Mouse (Mus musculus) neural tube, embryonic 12.5 days (tissue): ENCODE results near the gene Nxpe4. TPM values are rescaled to one million over a fixed set of nuclear protein-coding genes. Genes with fewer than 3 reads are reported as not detected.

Source experiments
- ATAC-seq: fragments of 200-750 bp; cut with Nextera tagmentation; 2 replicates; pipeline ENCODE4 v1.8.0; 2017; ENCODE audit warnings: low read depth, mild to moderate bottlenecking, moderate TSS enrichment, moderate library complexity; ENCODE audit not compliant: low FRiP score
- H3K27ac ChIP-seq: fragments of 300-500 bp; sonication (generic); 2 replicates; pipeline ENCODE4 v1.5.1; 2016
- H3K27me3 ChIP-seq: fragments of 300-500 bp; sonication (generic); replicated peaks from 2 replicates; pipeline ENCODE4 v1.6.1; 2016; ENCODE audit warnings: mild to moderate bottlenecking
- H3K36me3 ChIP-seq: fragments of 300-500 bp; sonication (generic); 2 replicates; pipeline ENCODE4 v1.6.1; 2016; ENCODE audit warnings: mild to moderate bottlenecking
- H3K4me1 ChIP-seq: fragments of 300-500 bp; sonication (generic); 2 replicates; pipeline ENCODE4 v1.6.1; 2016
- H3K4me2 ChIP-seq: fragments of 300-500 bp; sonication (generic); replicated peaks from 2 replicates; pipeline ENCODE4 v1.6.1; 2016; ENCODE audit warnings: mild to moderate bottlenecking
- H3K4me3 ChIP-seq: fragments of 300-500 bp; sonication (generic); 2 replicates; pipeline ENCODE4 v1.5.1; 2016
- H3K9ac ChIP-seq: fragments of 300-500 bp; sonication (generic); 2 replicates; pipeline ENCODE4 v1.6.1; 2016; ENCODE audit warnings: mild to moderate bottlenecking
- H3K9me3 ChIP-seq: fragments of 300-500 bp; sonication (generic); 2 replicates; pipeline ENCODE4 v1.6.1; 2016; ENCODE audit warnings: mild to moderate bottlenecking
- WGBS: fragments of 180-500 bp; shearing (Covaris S2); methylation state at CpG from one replicate; pipeline ENCODE4 v1.1.7; 2016; 5-methylcytosine and 5-hydroxymethylcytosine counted together
- polyA plus RNA-seq: library from polyadenylated mRNA; unstranded; fragments of >200 nt; fragmentation: Nextera tagmentation; extraction: Ambion mirVana; gene quantifications from 2 replicates; pipeline ENCODE4 v1.2.1, GENCODE M21; 2016

The Nxpe4 gene
- polyA plus RNA-seq, 1 experiment from 2014 or later: 7.9 TPM

GRCm38 (mm10) chr9:48345866-48346265, 184.0 kb downstream of the Nxpe4 start:
- H3K9ac ChIP-seq: no peak overlapping the region
- H3K4me2 ChIP-seq: no peak overlapping the region
- ATAC-seq: no peak
- H3K36me3 ChIP-seq: no peaks in the 10 kb centered on the region
- H3K4me1 ChIP-seq: no peaks in the 10 kb centered on the region
- H3K4me3 ChIP-seq: no peak overlapping the region
- H3K27ac ChIP-seq: no peak overlapping the region
- 87% methylated on average over 3 of the region's 3 CpGs for WGBS
- no peaks in the 10 kb centered on the region for H3K27me3 ChIP-seq
- no peaks in the 10 kb centered on the region for H3K9me3 ChIP-seq

- H3K27me3 ChIP-seq: no peaks in the 10 kb centered on the region
- no peak within 1 kb of the TSS for H3K4me2 ChIP-seq
- no peaks in the 10 kb centered on the region for H3K36me3 ChIP-seq
- no peak within 1 kb of the TSS for H3K27ac ChIP-seq
- no peak for ATAC-seq
- no peaks in the 10 kb centered on the region for H3K4me1 ChIP-seq
- 64% methylated on average over 2 of the region's 2 CpGs for WGBS
- no peak within 1 kb of the TSS for H3K4me3 ChIP-seq
- no peaks in the 10 kb centered on the region for H3K9me3 ChIP-seq
- H3K9ac ChIP-seq: no peak within 1 kb of the TSS
Observed at GRCm38 (mm10) chr9:48353148-48353698, 191.4 kb downstream of the Nxpe4 start, which contains the start of gene Nxpe2. Nxpe2 (minus strand) TSS chr9:48353454.

GRCm38 (mm10) chr9:48354122-48354521, 192.3 kb downstream of the Nxpe4 start:
- H3K9ac ChIP-seq: no peak overlapping the region
- WGBS: 72% methylated on average over 4 of the region's 4 CpGs
- no peak for ATAC-seq
- H3K4me1 ChIP-seq: no peaks in the 10 kb centered on the region
- H3K27me3 ChIP-seq: no peaks in the 10 kb centered on the region
- no peaks in the 10 kb centered on the region for H3K9me3 ChIP-seq
- H3K36me3 ChIP-seq: no peaks in the 10 kb centered on the region
- H3K4me3 ChIP-seq: no peak overlapping the region
- H3K4me2 ChIP-seq: no peak overlapping the region
- H3K27ac ChIP-seq: no peak overlapping the region

GRCm38 (mm10) chr9:48354793-48355192, 193.0 kb downstream of the Nxpe4 start:
- no peak overlapping the region for H3K9ac ChIP-seq
- no peaks in the 10 kb centered on the region for H3K4me1 ChIP-seq
- no peak overlapping the region for H3K4me2 ChIP-seq
- no peaks in the 10 kb centered on the region for H3K27me3 ChIP-seq
- H3K36me3 ChIP-seq: no peaks in the 10 kb centered on the region
- no peak overlapping the region for H3K4me3 ChIP-seq
- no peaks in the 10 kb centered on the region for H3K9me3 ChIP-seq
- 40% methylated on average over 3 of the region's 3 CpGs for WGBS
- no peak overlapping the region for H3K27ac ChIP-seq
- ATAC-seq: no peak

GRCm38 (mm10) chr9:48357097-48357496, 195.3 kb downstream of the Nxpe4 start:
- H3K9me3 ChIP-seq: no peaks in the 10 kb centered on the region
- no peak overlapping the region for H3K9ac ChIP-seq
- no peak overlapping the region for H3K27ac ChIP-seq
- H3K27me3 ChIP-seq: no peaks in the 10 kb centered on the region
- H3K4me3 ChIP-seq: no peak overlapping the region
- no peaks in the 10 kb centered on the region for H3K4me1 ChIP-seq
- no peaks in the 10 kb centered on the region for H3K36me3 ChIP-seq
- ATAC-seq: no peak
- 93% methylated on average over 3 of the region's 3 CpGs for WGBS
- H3K4me2 ChIP-seq: no peak overlapping the region

- no peaks in the 10 kb centered on the region for H3K9me3 ChIP-seq
- no peak for ATAC-seq
- H3K27ac ChIP-seq: no peak overlapping the region
- H3K4me2 ChIP-seq: no peak overlapping the region
- no peaks in the 10 kb centered on the region for H3K27me3 ChIP-seq
- no peak overlapping the region for H3K4me3 ChIP-seq
- H3K9ac ChIP-seq: no peak overlapping the region
- no peaks in the 10 kb centered on the region for H3K4me1 ChIP-seq
- H3K36me3 ChIP-seq: no peaks in the 10 kb centered on the region
- WGBS: 69% methylated on average over 4 of the region's 4 CpGs
Observed at GRCm38 (mm10) chr9:48360826-48361225, 199.0 kb downstream of the Nxpe4 start.

GRCm38 (mm10) chr9:48361815-48362631, 200.2 kb downstream of the Nxpe4 start:
- Histone ChIP-seq H3K9ac (no peak overlapping the region), H3K4me3 (no peak overlapping the region), H3K9me3 (no peaks in the 10 kb centered on the region), H3K27ac (no peak overlapping the region), H3K4me2 (no peak overlapping the region), H3K27me3 (no peaks in the 10 kb centered on the region), H3K4me1 (no peaks in the 10 kb centered on the region), H3K36me3 (no peaks in the 10 kb centered on the region)
- 83% methylated on average over 14 of the region's 14 CpGs for WGBS
- no peak for ATAC-seq

GRCm38 (mm10) chr9:48362743-48363142, 200.9 kb downstream of the Nxpe4 start:
- Histone ChIP-seq H3K4me3 (no peak overlapping the region), H3K27ac (no peak overlapping the region), H3K4me1 (no peaks in the 10 kb centered on the region), H3K27me3 (no peaks in the 10 kb centered on the region), H3K9ac (no peak overlapping the region), H3K4me2 (no peak overlapping the region), H3K9me3 (no peaks in the 10 kb centered on the region), H3K36me3 (no peaks in the 10 kb centered on the region)
- ATAC-seq: no peak
- 87% methylated on average over 6 of the region's 6 CpGs for WGBS

GRCm38 (mm10) chr9:48373232-48373878, 211.5 kb downstream of the Nxpe4 start:
- Histone ChIP-seq H3K36me3 (no peaks in the 10 kb centered on the region), H3K27me3 (no peaks in the 10 kb centered on the region), H3K9ac (no peak overlapping the region), H3K27ac (no peak overlapping the region), H3K4me1 (no peaks in the 10 kb centered on the region), H3K4me3 (no peak overlapping the region), H3K4me2 (no peak overlapping the region), H3K9me3 (no peaks in the 10 kb centered on the region)
- no peak for ATAC-seq
- WGBS: 76% methylated on average over 4 of the region's 4 CpGs

GRCm38 (mm10) chr9:48374357-48374756, 212.5 kb downstream of the Nxpe4 start:
- no peak for ATAC-seq
- Histone ChIP-seq H3K9ac (no peak overlapping the region), H3K27me3 (no peaks in the 10 kb centered on the region), H3K36me3 (no peaks in the 10 kb centered on the region), H3K27ac (no peak overlapping the region), H3K4me2 (no peak overlapping the region), H3K4me1 (no peaks in the 10 kb centered on the region), H3K4me3 (no peak overlapping the region), H3K9me3 (no peaks in the 10 kb centered on the region)
- 86% methylated on average over 2 of the region's 2 CpGs for WGBS

- Histone ChIP-seq H3K4me2 (no peak overlapping the region), H3K9ac (no peak overlapping the region), H3K9me3 (no peaks in the 10 kb centered on the region), H3K27ac (no peak overlapping the region), H3K27me3 (no peaks in the 10 kb centered on the region), H3K4me3 (no peak overlapping the region), H3K36me3 (no peaks in the 10 kb centered on the region), H3K4me1 (no peaks in the 10 kb centered on the region)
- no peak for ATAC-seq
- WGBS: 62% methylated on average over 4 of the region's 4 CpGs
Observed at GRCm38 (mm10) chr9:48388451-48388850, 226.6 kb downstream of the Nxpe4 start.

- no peaks in the 10 kb centered on the region for H3K27me3 ChIP-seq
- H3K4me1 ChIP-seq: no peaks in the 10 kb centered on the region
- H3K27ac ChIP-seq: no peak overlapping the region
- H3K4me2 ChIP-seq: no peak overlapping the region
- no peak overlapping the region for H3K9ac ChIP-seq
- H3K4me3 ChIP-seq: no peak overlapping the region
- WGBS: 78% methylated on average over 3 of the region's 3 CpGs
- no peaks in the 10 kb centered on the region for H3K9me3 ChIP-seq
- H3K36me3 ChIP-seq: no peaks in the 10 kb centered on the region
- ATAC-seq: no peak
Observed at GRCm38 (mm10) chr9:48389983-48390382, 228.2 kb downstream of the Nxpe4 start.
